Mouse (Mus musculus) liver, postnatal 0 days (tissue): ENCODE data around the gene Pip4p1. TPM values are rescaled to one million over a fixed set of nuclear protein-coding genes. Genes with fewer than 3 reads are reported as not detected.
"Not testable (repeated sequence)": the region's sequence is repeated elsewhere in the genome, so short reads cannot be mapped to it uniquely, and the experiment has no call there.

Experiments used
- ATAC-seq: fragments of 200-750 bp; cut with Nextera tagmentation; 2 replicates; pipeline ENCODE4 v1.8.0; 2017; ENCODE audit warnings: mild to moderate bottlenecking, moderate library complexity
- DNase-seq: peaks from one replicate; pipeline ENCODE4 v3.0.0-alpha.2; 2016
- H3K27ac ChIP-seq: fragments of 300-500 bp; sonication (generic); 2 replicates; pipeline ENCODE4 v1.5.1; 2014; ENCODE audit warnings: antibody characterized with exemption, moderate library complexity, mild to moderate bottlenecking, low read depth
- H3K27me3 ChIP-seq: fragments of 300-500 bp; sonication (generic); 2 replicates; pipeline ENCODE4 v1.6.1; 2014; ENCODE audit warnings: low read length, control low read depth, mixed read lengths; ENCODE audit not compliant: insufficient read depth
- H3K36me3 ChIP-seq: fragments of 300-500 bp; sonication (generic); replicated peaks from 2 replicates; pipeline ENCODE4 v1.6.1; 2014; ENCODE audit warnings: mild to moderate bottlenecking, control low read depth, low read length, moderate library complexity, mixed read lengths; ENCODE audit not compliant: insufficient read depth
- H3K4me1 ChIP-seq: fragments of 300-500 bp; sonication (generic); 2 replicates; pipeline ENCODE4 v1.6.1; 2014; ENCODE audit warnings: antibody characterized with exemption, mild to moderate bottlenecking, control low read depth; ENCODE audit not compliant: insufficient read depth
- H3K4me2 ChIP-seq: fragments of 300-500 bp; sonication (generic); 2 replicates; pipeline ENCODE4 v1.6.1; 2014; ENCODE audit warnings: low read depth, mild to moderate bottlenecking, low read length, moderate library complexity, mixed read lengths
- H3K4me3 ChIP-seq: fragments of 300-500 bp; sonication (generic); 2 replicates; pipeline ENCODE4 v1.5.1; 2014; ENCODE audit warnings: low read depth, low read length
- H3K9ac ChIP-seq: fragments of 300-500 bp; sonication (generic); replicated peaks from 2 replicates; pipeline ENCODE4 v1.6.1; 2014; ENCODE audit warnings: mild to moderate bottlenecking, moderate library complexity
- H3K9me3 ChIP-seq: fragments of 300-500 bp; sonication (generic); 2 replicates; pipeline ENCODE4 v1.6.1; 2016; ENCODE audit warnings: mild to moderate bottlenecking, control low read depth, low read length, mixed read lengths
- CTCF ChIP-seq: sonication (generic); IDR thresholded peaks from 2 replicates; pipeline ENCODE4 v1.5.1; 2016; ENCODE audit warnings: antibody characterized with exemption, low read depth
- EP300 ChIP-seq: IDR thresholded peaks from 2 replicates; pipeline ENCODE4 v1.6.1; 2016; ENCODE audit warnings: antibody characterized with exemption, low read depth, mild to moderate bottlenecking
- WGBS: fragments of 180-500 bp; shearing (Covaris S2); extraction: QIAGEN DNeasy Blood & Tissue Kit; methylation state at CpG from one replicate; pipeline ENCODE4 v1.1.7; 2014; ENCODE audit not compliant: insufficient replicate concordance; 5-methylcytosine and 5-hydroxymethylcytosine counted together
- polyA plus RNA-seq: library from polyadenylated mRNA; unstranded; fragments of >200 nt; fragmentation: Nextera tagmentation; extraction: Ambion mirVana; gene quantifications from 2 replicates; pipeline ENCODE4 v1.2.1, GENCODE M21; 2015

Gene Pip4p1
- polyA plus RNA-seq, 1 experiment from 2014 or later = 24.2 TPM

- Histone ChIP-seq H3K9ac (peak within 1 kb of the TSS; percentile 60), H3K4me2 (peak within 1 kb of the TSS; percentile 67), H3K4me1 (peaks cover 14% of the 10 kb centered on the region), H3K27ac (peak within 1 kb of the TSS; percentile 85), H3K4me3 (peak within 1 kb of the TSS; percentile 49)
- DNase-seq (peak; percentile 68), ATAC-seq (peak; percentile 86)
- not testable (repeated sequence) for H3K27me3 ChIP-seq, H3K36me3 ChIP-seq, H3K9me3 ChIP-seq
- WGBS = 15% methylated on average over 17 of the region's 19 CpGs
- TF ChIP-seq EP300 (0 out of 2 replicates have a peak, but pooled peaks have one; percentile 31), CTCF (peak; percentile 46)
Observed at GRCm38 (mm10) chr14:50955942-50956508, 25.4 kb upstream of the Pip4p1 start, which contains the start of gene Pnp2. Pnp2 (plus strand) TSS chr14:50955992.

GRCm38 (mm10) chr14:50955487-50955886, 24.8 kb upstream of the Pip4p1 start:
- H3K4me3 ChIP-seq = peak overlapping the region; percentile 49; the same call in 1 of the 2 replicates
- H3K36me3 ChIP-seq = peaks cover 5% of the 10 kb centered on the region; the same call in 1 of the 2 replicates
- 61% methylated on average over 10 of the region's 10 CpGs for WGBS
- ATAC-seq = no peak
- DNase-seq = no peak
- H3K9me3 ChIP-seq = no peaks in the 10 kb centered on the region
- peaks cover 14% of the 10 kb centered on the region for H3K4me1 ChIP-seq
- no peak for TF ChIP-seq EP300
- no peak for TF ChIP-seq CTCF
- H3K9ac ChIP-seq = no peak overlapping the region
- H3K4me2 ChIP-seq = peak overlapping the region; percentile 67
- H3K27me3 ChIP-seq = no peaks in the 10 kb centered on the region
- H3K27ac ChIP-seq = peak overlapping the region; percentile 85

GRCm38 (mm10) chr14:50945526-50945925, 14.9 kb upstream of the Pip4p1 start:
- Histone ChIP-seq H3K4me2 (peak overlapping the region; percentile 68), H3K4me3 (peak overlapping the region; percentile 78), H3K9ac (peak overlapping the region; percentile 75), H3K27ac (peak overlapping the region; percentile 82)
- H3K9me3 ChIP-seq, H3K4me1 ChIP-seq, H3K36me3 ChIP-seq, H3K27me3 ChIP-seq, DNase-seq, ATAC-seq: not testable (repeated sequence)
- 6% methylated on average over 3 of the region's 3 CpGs for WGBS

- peak overlapping the region; percentile 68 for H3K4me2 ChIP-seq
- not testable (repeated sequence) for H3K36me3 ChIP-seq, DNase-seq, H3K9me3 ChIP-seq, H3K4me1 ChIP-seq, ATAC-seq, H3K27me3 ChIP-seq
- H3K9ac ChIP-seq = peak overlapping the region; percentile 75
- 5% methylated on average over 6 of the region's 6 CpGs for WGBS
- peak overlapping the region; percentile 78 for H3K4me3 ChIP-seq
- H3K27ac ChIP-seq = peak overlapping the region; percentile 82
Observed at GRCm38 (mm10) chr14:50945081-50945480, 14.4 kb upstream of the Pip4p1 start.

DNA sequence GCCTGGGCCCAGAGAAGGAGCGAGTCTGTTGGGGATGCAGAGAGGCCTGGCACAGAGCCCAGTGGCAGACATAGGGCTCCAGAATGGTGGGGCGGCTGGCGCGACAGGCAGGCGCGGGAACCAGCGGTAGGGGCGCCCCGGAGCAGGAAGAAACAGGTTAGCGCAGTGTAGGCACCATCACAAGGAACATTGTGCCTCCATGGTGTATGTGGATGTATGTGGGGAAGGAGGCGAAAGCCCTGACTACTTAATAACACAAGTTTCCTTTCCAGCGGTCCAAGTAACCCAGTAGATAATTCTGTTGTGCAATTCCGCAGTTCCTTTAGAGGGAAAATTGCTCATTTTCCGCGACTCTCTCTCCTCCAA, 14.0 kb upstream of the Pip4p1 start:
- not testable (repeated sequence) for H3K4me1 ChIP-seq, H3K9me3 ChIP-seq, H3K36me3 ChIP-seq, DNase-seq, H3K27me3 ChIP-seq
- Histone ChIP-seq H3K9ac (peak overlapping the region; percentile 75), H3K4me2 (peak overlapping the region; percentile 68), H3K27ac (peak overlapping the region; percentile 82), H3K4me3 (peak overlapping the region; percentile 78)
- ATAC-seq = peak; percentile 90
- WGBS = 1% methylated on average over 14 of the region's 15 CpGs
- TF ChIP-seq CTCF = peak; percentile 50

DNA sequence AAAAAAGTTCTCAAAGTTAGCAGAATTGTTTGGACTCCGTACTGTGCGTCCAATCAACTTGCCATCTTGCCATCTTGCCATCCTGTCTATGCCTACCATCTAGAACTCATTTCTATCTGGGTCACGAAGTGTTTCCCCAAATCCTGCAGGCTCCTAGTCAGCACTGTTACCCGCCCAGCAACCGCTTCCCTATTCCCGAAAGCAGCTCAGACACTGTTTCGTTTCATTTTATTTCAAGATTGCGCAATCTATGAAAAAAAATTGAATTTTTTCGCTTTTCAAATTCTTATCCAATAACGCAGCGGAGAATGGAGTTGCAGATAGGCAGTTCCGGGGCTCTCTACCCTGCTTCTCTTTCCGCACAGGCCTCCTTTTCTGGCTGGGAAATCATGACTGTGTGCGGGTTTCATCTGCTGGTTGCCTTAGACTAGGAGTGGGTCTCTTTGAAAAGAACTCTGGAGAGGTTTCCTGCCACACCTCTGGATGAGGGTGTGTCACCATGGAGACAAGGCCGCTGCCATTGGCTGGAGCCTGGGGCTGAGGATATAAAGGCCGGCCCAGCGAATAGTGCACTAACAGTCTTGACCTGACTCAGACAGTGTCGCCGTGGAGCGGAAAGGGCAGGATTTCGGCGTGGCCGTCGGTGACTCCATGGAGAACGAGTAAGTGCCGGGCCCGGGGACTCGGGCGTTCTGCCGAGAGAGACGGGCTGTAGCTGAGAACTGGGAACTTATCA, 13.4 kb upstream of the Pip4p1 start, which contains the start of gene Gm49342:
TSS of gene Gm49342 (plus strand) at position 586 of the 736 bp plus-strand sequence.
- H3K27ac ChIP-seq = peak within 1 kb of the TSS; percentile 82
- peaks cover 4% of the 10 kb centered on the region for H3K4me1 ChIP-seq
- TF ChIP-seq CTCF (peak; percentile 63), EP300 (no peak; the same call in 1 of the 2 replicates)
- H3K4me2 ChIP-seq = peak within 1 kb of the TSS; percentile 68
- WGBS = 6% methylated on average over 31 of the region's 31 CpGs
- ATAC-seq (peak; percentile 98), DNase-seq (peak; percentile 95)
- peak within 1 kb of the TSS; percentile 75 for H3K9ac ChIP-seq
- H3K9me3 ChIP-seq = no peaks in the 10 kb centered on the region
- H3K27me3 ChIP-seq = no peaks in the 10 kb centered on the region
- H3K36me3 ChIP-seq = 0 out of 2 replicates have a peak, but pooled peaks cover 3% of the 10 kb centered on the region
- H3K4me3 ChIP-seq = peak within 1 kb of the TSS; percentile 78
